Mouse (Mus musculus) stomach, embryonic 16.5 days (tissue): ENCODE data around the gene Arhgap6. TPM values are rescaled to one million over a fixed set of nuclear protein-coding genes. Genes with fewer than 3 reads are reported as not detected.
A peak's percentile ranks its signal among the peaks of the same experiment; 100 is the strongest.

Experiments used
- ATAC-seq: fragments of 200-750 bp; cut with Nextera tagmentation; 2 replicates; pipeline ENCODE4 v1.8.0; 2017; ENCODE audit warnings: moderate number of reproducible peaks, moderate TSS enrichment; ENCODE audit not compliant: insufficient read depth, low FRiP score
- H3K27ac ChIP-seq: fragments of 300-500 bp; sonication (generic); 2 replicates; pipeline ENCODE4 v1.5.1; 2014; ENCODE audit warnings: low read length
- H3K27me3 ChIP-seq: fragments of 300-500 bp; sonication (generic); 2 replicates; pipeline ENCODE4 v1.6.1; 2014; ENCODE audit warnings: low read length, control low read depth, mixed read lengths; ENCODE audit not compliant: control insufficient read depth, insufficient read depth
- H3K36me3 ChIP-seq: fragments of 300-500 bp; sonication (generic); 2 replicates; pipeline ENCODE4 v1.6.1; 2014; ENCODE audit warnings: low read length; ENCODE audit not compliant: control insufficient read depth, insufficient read depth
- H3K4me1 ChIP-seq: fragments of 300-500 bp; sonication (generic); 2 replicates; pipeline ENCODE4 v1.6.1; 2014; ENCODE audit warnings: low read length, control low read depth, mixed read lengths; ENCODE audit not compliant: control insufficient read depth, insufficient read depth
- H3K4me2 ChIP-seq: fragments of 300-500 bp; sonication (generic); 2 replicates; pipeline ENCODE4 v1.6.1; 2014; ENCODE audit warnings: low read depth, low read length, mixed read lengths
- H3K4me3 ChIP-seq: fragments of 300-500 bp; sonication (generic); replicated peaks from 2 replicates; pipeline ENCODE4 v1.5.1; 2014; ENCODE audit warnings: mild to moderate bottlenecking, low read length
- H3K9ac ChIP-seq: fragments of 300-500 bp; sonication (generic); 2 replicates; pipeline ENCODE4 v1.6.1; 2014; ENCODE audit warnings: low read length
- H3K9me3 ChIP-seq: fragments of 300-500 bp; sonication (generic); replicated peaks from 2 replicates; pipeline ENCODE4 v1.6.1; 2016; ENCODE audit warnings: low read length, control low read depth; ENCODE audit not compliant: control insufficient read depth
- WGBS: fragments of 180-500 bp; shearing (Covaris S2); extraction: QIAGEN DNeasy Blood & Tissue Kit; methylation state at CpG from one replicate; pipeline ENCODE4 v1.1.7; 2014; 5-methylcytosine and 5-hydroxymethylcytosine counted together
- polyA plus RNA-seq: library from polyadenylated mRNA; unstranded; fragments of >200 nt; fragmentation: Nextera tagmentation; extraction: Ambion mirVana; gene quantifications from 2 replicates; pipeline ENCODE4 v1.2.1, GENCODE M21; 2015

The Arhgap6 gene
- polyA plus RNA-seq, 1 experiment from 2014 or later = 7.4 TPM

DNA sequence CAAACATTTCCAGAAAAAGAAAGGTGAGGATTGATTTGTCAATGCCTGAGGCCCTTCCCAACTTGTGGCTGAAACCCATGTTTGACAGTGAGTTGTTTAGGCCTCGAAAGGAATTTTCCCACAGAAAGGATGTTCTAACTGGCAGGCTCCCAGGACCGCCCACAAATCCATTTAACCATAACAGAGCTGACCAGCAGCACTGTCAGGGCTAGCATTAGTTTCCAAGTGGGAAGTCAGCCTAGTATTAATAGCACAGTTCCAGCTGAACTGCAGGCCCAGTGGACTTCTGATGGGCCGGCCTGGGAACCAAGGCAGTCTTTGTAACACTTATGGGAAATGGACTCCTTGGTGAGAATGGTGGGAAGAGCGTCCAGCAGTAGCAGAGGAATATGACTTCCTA is 317.8 kb downstream of the Arhgap6 start:
- Histone ChIP-seq H3K27me3 (no peaks in the 10 kb centered on the region; the same call in 1 of the 2 replicates), H3K9ac (no peak overlapping the region), H3K36me3 (no peaks in the 10 kb centered on the region), H3K9me3 (no peaks in the 10 kb centered on the region), H3K27ac (peak overlapping the region; percentile 46; the same call in 1 of the 2 replicates), H3K4me1 (no peaks in the 10 kb centered on the region), H3K4me3 (no peak overlapping the region), H3K4me2 (no peak overlapping the region)
- no peak for ATAC-seq
- WGBS = 53% methylated on average over 4 of the region's 4 CpGs

DNA sequence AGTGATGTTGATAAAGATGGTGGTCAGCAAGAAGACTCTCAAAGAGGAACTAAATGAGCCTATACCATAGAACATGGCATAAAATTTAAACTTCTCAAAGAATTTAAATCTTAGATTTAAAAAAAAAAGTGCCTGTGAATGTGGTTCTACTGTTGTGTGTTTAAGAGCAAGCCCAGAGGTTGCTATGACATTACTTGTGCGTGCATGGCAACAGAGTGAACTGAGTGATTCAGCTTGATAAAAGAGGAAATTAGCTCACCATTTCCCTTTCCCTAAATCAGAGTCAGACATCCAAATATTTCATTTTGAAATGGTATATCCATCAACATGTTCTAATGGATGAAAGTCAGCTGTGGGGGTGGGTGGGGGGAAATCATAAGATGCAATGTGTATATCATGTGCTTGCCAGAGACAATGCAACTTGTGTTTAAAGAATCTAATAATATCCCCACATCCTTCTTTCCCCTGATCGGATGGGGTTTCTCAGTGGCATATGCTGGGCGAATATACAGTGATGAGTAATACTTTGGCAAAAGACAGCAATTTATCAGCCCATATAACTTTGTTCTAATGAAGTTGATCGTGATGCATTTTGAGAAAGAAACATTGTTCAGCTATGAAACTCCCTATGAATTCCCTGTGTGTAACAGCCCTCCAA is 328.3 kb downstream of the Arhgap6 start:
- no peak for ATAC-seq
- 51% methylated on average over 4 of the region's 4 CpGs for WGBS
- Histone ChIP-seq H3K9ac (no peak overlapping the region), H3K27ac (no peak overlapping the region), H3K4me2 (no peak overlapping the region), H3K27me3 (no peaks in the 10 kb centered on the region), H3K36me3 (no peaks in the 10 kb centered on the region), H3K4me1 (no peaks in the 10 kb centered on the region), H3K4me3 (no peak overlapping the region), H3K9me3 (no peaks in the 10 kb centered on the region)

DNA sequence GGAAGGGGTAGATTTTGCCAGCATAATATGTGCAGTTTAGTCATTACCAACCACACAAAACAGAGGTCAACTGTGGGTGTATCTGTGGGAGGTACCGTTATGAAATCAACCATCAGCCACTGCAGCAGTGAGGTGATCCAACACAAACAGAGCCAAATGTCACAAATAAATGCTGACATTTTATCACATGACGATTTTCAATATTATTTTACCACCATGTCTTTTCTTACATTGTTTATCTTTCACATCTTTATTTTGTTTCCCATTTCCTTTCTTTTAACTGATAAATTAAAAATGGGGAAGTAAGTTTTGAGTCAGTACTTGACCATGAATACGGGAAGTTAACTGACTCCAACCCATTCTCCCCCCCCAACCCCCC is 328.9 kb downstream of the Arhgap6 start:
- Histone ChIP-seq H3K27me3 (no peaks in the 10 kb centered on the region), H3K4me3 (no peak overlapping the region), H3K27ac (no peak overlapping the region), H3K4me1 (no peaks in the 10 kb centered on the region), H3K9ac (no peak overlapping the region), H3K9me3 (no peaks in the 10 kb centered on the region), H3K4me2 (no peak overlapping the region), H3K36me3 (no peaks in the 10 kb centered on the region)
- WGBS = 58% methylated on average over 3 of the region's 3 CpGs
- ATAC-seq = no peak

DNA sequence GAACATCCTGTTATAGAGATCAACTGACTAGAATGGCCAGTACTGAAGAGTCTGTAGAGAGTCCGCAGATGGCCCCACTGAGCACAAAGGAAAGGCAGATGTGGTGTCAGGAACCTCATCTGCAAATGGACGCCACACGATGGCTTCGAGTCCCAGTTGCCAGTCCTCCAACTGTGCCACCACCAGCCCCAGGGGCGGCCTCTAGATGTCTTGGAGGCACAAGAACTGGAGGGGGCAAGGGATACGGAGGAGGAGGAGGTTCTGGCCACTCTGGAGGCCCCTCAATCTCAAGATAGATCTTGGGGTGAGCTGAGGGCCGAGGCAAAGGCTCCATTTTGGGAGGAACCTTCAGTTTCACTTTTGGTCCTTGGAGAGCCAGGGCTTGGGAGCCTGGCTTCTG is 344.9 kb downstream of the Arhgap6 start:
- no peak for ATAC-seq
- no peak overlapping the region for H3K4me2 ChIP-seq
- H3K27me3 ChIP-seq = no peaks in the 10 kb centered on the region
- no peaks in the 10 kb centered on the region for H3K36me3 ChIP-seq
- 92% methylated on average over 7 of the region's 7 CpGs for WGBS
- no peak overlapping the region for H3K4me3 ChIP-seq
- no peak overlapping the region for H3K27ac ChIP-seq
- H3K9ac ChIP-seq = no peak overlapping the region
- no peaks in the 10 kb centered on the region for H3K9me3 ChIP-seq
- no peaks in the 10 kb centered on the region for H3K4me1 ChIP-seq

DNA sequence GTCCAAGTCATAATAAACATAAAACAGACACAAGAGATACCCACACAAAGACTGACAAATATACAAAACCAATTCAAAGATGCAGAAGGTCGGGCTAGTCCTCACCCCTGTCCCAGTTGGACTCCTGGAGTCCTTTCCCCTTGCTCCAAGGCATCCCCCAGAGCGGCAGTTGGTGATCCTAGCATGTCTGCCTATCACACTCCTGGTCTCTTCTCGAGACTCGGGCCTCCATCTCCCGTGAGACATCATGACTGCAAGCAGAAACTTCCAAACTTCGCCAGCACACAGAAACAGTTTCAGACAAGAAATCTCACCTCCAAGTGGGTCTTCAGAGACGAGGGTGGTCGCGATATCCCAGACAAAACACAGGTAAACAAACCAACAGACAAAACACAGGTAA is 345.6 kb downstream of the Arhgap6 start:
- Histone ChIP-seq H3K36me3 (no peaks in the 10 kb centered on the region), H3K27ac (no peak overlapping the region), H3K27me3 (no peaks in the 10 kb centered on the region), H3K4me1 (no peaks in the 10 kb centered on the region), H3K4me2 (no peak overlapping the region), H3K9me3 (no peaks in the 10 kb centered on the region), H3K4me3 (no peak overlapping the region), H3K9ac (no peak overlapping the region)
- WGBS = 88% methylated on average over 9 of the region's 9 CpGs
- ATAC-seq = no peak

DNA sequence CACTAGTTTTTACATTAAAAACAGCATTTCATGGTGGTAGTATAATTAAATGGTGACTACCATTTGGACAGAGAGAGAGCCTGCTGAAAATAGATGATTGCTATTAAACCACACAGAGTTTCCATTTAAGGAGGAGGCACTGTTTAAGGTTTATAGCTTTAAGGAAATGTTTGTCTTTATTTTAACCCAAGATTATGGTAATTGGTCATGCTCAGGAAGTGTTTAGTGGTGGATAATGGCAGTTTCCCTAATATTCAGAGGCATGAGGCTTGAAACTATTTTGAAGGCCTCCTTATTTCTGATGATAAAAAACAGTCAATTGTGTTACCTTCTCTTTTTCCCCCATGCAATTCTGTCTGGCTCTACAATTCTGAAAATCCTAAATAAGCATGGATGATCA is 358.9 kb downstream of the Arhgap6 start:
- no peak overlapping the region for H3K4me2 ChIP-seq
- H3K9me3 ChIP-seq = no peaks in the 10 kb centered on the region
- H3K27me3 ChIP-seq = no peaks in the 10 kb centered on the region
- ATAC-seq = no peak
- no peak overlapping the region for H3K27ac ChIP-seq
- no peak overlapping the region for H3K4me3 ChIP-seq
- no peaks in the 10 kb centered on the region for H3K4me1 ChIP-seq
- no peak overlapping the region for H3K9ac ChIP-seq
- no peaks in the 10 kb centered on the region for H3K36me3 ChIP-seq

DNA sequence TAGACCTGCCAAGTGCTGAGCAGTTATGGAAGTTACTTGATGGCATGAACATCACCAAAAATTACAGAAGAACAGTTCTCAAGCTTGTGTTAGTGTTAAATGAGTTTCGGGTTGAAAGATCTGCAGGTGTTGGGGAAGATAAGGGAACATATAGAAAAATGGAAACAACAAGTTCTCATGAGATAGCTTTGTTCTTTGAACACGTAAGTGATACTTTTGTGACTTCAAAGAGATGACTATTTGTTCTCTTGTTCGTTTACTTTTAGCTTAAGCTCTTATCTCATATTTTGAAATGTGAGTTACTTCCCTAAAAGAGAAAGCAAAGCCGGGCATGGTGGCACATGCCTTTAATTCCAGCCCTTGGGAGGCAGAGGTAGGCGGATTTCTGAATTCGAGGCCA is 363.5 kb downstream of the Arhgap6 start:
- ATAC-seq = no peak
- no peaks in the 10 kb centered on the region for H3K27me3 ChIP-seq
- H3K9ac ChIP-seq = no peak overlapping the region
- no peaks in the 10 kb centered on the region for H3K9me3 ChIP-seq
- WGBS = 62% methylated on average over 6 of the region's 6 CpGs
- H3K4me1 ChIP-seq = no peaks in the 10 kb centered on the region
- no peaks in the 10 kb centered on the region for H3K36me3 ChIP-seq
- H3K4me3 ChIP-seq = no peak overlapping the region
- no peak overlapping the region for H3K4me2 ChIP-seq
- H3K27ac ChIP-seq = no peak overlapping the region

DNA sequence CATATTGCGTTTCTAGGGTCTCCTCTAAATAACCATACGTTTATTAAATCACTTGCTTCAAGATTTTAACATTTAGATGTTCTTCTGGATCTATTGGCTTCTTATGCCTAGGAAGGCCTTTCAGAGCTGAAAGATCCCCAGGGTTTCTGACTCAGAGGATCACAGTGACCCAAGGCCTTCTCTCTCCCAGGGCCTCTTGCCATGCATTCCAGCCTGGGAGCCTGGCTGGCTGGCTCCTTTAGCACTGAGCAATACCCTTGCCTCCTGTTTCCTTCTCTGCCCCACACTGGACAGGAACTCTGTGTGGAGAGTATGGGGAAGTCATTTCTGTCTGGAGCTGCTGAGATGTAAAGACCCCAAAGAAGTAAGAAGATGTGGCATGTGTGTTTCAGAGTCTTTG is 376.1 kb downstream of the Arhgap6 start:
- 73% methylated on average over 2 of the region's 2 CpGs for WGBS
- H3K9ac ChIP-seq = no peak overlapping the region

DNA sequence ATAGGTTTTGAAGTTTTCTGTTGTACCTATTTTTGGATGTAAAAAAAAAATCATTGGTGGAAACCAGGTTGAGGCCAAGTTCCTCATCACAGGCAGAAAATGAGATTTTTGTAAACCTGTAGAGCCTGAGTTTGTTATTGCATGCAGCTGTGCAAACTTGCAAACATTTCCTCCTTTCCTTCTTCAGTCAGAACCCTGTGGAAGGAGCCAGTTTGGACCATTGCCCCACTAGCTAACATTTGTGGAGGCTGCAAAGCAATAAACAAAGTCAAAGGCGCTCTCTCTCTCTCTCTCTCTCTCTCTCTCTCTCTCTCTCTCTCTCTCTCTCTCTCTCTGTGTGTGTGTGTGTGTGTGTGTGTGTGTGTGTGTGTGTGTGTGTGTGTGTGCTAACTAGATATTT is 378.9 kb downstream of the Arhgap6 start:
- H3K27me3 ChIP-seq = no peaks in the 10 kb centered on the region
- H3K4me1 ChIP-seq = no peaks in the 10 kb centered on the region
- H3K4me2 ChIP-seq = no peak overlapping the region
- no peaks in the 10 kb centered on the region for H3K36me3 ChIP-seq
- no peaks in the 10 kb centered on the region for H3K9me3 ChIP-seq
- 57% methylated on average over 1 of the region's 1 CpGs for WGBS
- no peak for ATAC-seq
- H3K9ac ChIP-seq = no peak overlapping the region
- no peak overlapping the region for H3K27ac ChIP-seq
- H3K4me3 ChIP-seq = no peak overlapping the region

More for the DNA sequence above, 376.1 kb downstream of the Arhgap6 start:
- no peak overlapping the region for H3K4me3 ChIP-seq
- H3K9me3 ChIP-seq = no peaks in the 10 kb centered on the region
- ATAC-seq = no peak
- no peaks in the 10 kb centered on the region for H3K4me1 ChIP-seq
- H3K27ac ChIP-seq = no peak overlapping the region
- no peaks in the 10 kb centered on the region for H3K36me3 ChIP-seq
- H3K27me3 ChIP-seq = no peaks in the 10 kb centered on the region
- H3K4me2 ChIP-seq = no peak overlapping the region

DNA sequence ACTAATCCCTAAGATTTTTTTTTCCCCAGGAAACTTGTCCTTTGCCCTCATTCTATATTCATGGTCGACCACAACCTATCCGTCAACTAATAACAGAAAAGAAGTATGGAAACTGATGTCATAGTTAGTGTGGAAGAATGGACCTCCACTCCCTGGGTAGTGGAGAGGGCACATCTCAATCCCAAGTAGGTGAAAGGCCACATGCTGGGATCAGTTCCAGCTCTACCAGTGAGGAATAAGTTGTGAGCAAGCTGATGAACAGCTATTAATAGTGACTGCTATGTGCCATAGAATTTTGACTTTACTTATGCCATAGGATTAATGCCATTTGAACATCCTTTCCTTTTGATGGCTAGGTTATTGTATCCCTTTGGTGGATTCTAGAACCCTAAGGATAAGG is 383.7 kb downstream of the Arhgap6 start:
- no peaks in the 10 kb centered on the region for H3K27me3 ChIP-seq
- H3K4me2 ChIP-seq = no peak overlapping the region
- H3K4me3 ChIP-seq = no peak overlapping the region
- H3K9ac ChIP-seq = no peak overlapping the region
- no peaks in the 10 kb centered on the region for H3K9me3 ChIP-seq
- WGBS = 73% methylated on average over 2 of the region's 2 CpGs
- H3K36me3 ChIP-seq = no peaks in the 10 kb centered on the region
- no peak for ATAC-seq
- H3K4me1 ChIP-seq = no peaks in the 10 kb centered on the region
- no peak overlapping the region for H3K27ac ChIP-seq
